Mouse (Mus musculus): ENCODE results near the gene Plagl2.

The Plagl2 gene

GRCm38 (mm10) chr2:153239021-153239859, 2.0 kb downstream of the Plagl2 start:
- no peak for DNase-seq (ENCODE audit: low spot score in 2 of 2)

- no peak for DNase-seq (ENCODE audit: low spot score in 2 of 2)
Observed at GRCm38 (mm10) chr2:153238406-153238805, 2.8 kb downstream of the Plagl2 start.

GRCm38 (mm10) chr2:153237891-153238290, 3.3 kb downstream of the Plagl2 start:
- DNase-seq (ENCODE audit: low spot score in 2 of 2), result no peak

- no peak for DNase-seq (ENCODE audit: low spot score in 2 of 2)
Observed at GRCm38 (mm10) chr2:153237193-153237592, 4.0 kb downstream of the Plagl2 start.

GRCm38 (mm10) chr2:153228523-153228922, 12.7 kb downstream of the Plagl2 start:
- DNase-seq (ENCODE audit: low spot score in 2 of 2), result peak in 1 of 2 experiments; percentile 18

GRCm38 (mm10) chr2:153227959-153228358, 13.3 kb downstream of the Plagl2 start:
- no peak for DNase-seq (ENCODE audit: low spot score in 2 of 2)

DNA sequence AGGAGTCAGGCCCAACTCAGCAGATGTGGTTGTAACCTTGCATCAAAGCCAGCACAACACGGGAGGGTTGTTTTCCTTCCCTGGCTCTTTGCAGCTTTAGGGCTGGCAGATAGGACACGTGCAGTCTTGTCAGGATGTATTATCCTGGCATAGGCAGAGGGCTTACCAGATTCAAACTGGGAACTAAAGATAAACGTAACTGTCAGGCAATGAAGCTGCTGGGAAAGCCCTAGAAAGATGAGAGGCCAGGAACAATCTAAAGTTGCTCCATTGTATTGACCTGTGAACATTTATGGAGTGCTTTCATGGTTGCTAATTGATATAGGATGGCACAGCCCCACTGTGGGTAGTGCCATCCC, 15.7 kb downstream of the Plagl2 start:
- no peak for DNase-seq (ENCODE audit: low spot score in 2 of 2)

- DNase-seq (ENCODE audit: low spot score in 2 of 2), result peak; percentile 14 to 40
Observed at GRCm38 (mm10) chr2:153224946-153225594, 16.2 kb downstream of the Plagl2 start, which contains the start of gene Tspyl3. TSS of gene Tspyl3 (minus strand) at chr2:153225441.

- DNase-seq (ENCODE audit: low spot score in 2 of 2), result no peak
Observed at GRCm38 (mm10) chr2:153222566-153222965, 18.7 kb downstream of the Plagl2 start.

DNA sequence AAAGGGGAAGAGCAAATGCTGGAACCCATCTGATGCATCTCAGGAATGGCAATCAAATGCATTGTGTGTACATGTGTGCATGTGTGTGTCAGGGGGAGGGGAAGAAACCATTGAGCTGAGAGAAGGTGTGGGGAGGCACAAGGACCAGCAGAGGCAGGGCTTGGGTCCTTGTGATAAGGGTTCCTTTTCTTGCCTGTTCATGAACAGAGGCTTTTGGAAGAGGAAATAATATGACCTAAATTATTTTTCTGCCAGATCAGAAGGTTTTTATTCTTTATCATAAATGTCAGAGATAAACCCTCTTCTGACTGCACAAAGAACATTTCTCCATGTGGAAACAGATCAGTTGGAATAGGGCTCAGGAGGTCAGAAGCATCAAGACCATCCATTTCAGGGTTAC, 19.1 kb downstream of the Plagl2 start:
- DNase-seq (ENCODE audit: low spot score in 2 of 2), result no peak

DNA sequence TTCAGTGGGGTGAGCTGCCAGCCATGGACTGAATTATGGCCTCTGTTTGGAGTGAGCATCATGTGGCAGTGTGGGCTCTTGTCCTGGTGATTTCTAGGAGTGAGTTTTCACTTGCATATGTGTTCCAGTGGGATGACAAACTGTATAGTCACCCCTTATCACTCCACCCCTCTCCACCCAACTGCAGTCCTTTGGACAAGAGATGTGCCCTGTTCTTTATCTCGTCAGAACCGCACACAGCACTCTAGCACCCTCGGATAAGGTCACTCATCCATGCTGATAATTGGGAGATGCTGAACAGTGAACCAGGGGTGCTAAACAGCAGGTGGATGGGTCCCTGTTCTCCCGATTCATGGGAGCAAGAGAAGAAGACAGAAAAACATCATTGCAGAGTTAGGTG, 19.6 kb downstream of the Plagl2 start:
- no peak for DNase-seq (ENCODE audit: low spot score in 2 of 2)

GRCm38 (mm10) chr2:153218516-153218915, 22.7 kb downstream of the Plagl2 start:
- DNase-seq (ENCODE audit: low spot score in 2 of 2), result no peak

- no peak for DNase-seq (ENCODE audit: low spot score in 2 of 2)
Observed at GRCm38 (mm10) chr2:153217826-153218340, 23.3 kb downstream of the Plagl2 start.

- no peak for DNase-seq (ENCODE audit: low spot score in 2 of 2)
Observed at GRCm38 (mm10) chr2:153215421-153215820, 25.8 kb downstream of the Plagl2 start.

GRCm38 (mm10) chr2:153214771-153215259, 26.4 kb downstream of the Plagl2 start:
- peak in 1 of 2 experiments; percentile 21 for DNase-seq (ENCODE audit: low spot score in 2 of 2)

DNA sequence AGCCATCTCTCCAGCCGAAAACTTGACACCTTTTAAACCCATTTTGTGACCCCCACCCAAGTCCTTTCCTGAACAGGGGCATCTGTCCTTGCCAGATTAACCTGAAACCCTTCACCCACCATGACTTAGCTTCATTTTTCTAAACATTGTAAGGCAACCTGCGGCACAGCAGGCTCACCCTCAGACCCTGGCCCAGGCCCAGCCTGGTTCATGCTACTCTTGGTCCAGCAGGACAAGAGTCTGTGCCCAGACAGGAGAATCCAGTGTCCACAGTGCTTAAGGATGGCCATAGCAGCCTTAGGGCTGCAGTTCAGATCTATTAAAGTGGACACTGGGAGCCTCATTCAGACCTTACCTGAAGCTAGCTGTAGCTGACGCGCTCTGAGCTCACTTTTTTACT, 27.9 kb downstream of the Plagl2 start:
- DNase-seq (ENCODE audit: low spot score in 2 of 2), result no peak

DNA sequence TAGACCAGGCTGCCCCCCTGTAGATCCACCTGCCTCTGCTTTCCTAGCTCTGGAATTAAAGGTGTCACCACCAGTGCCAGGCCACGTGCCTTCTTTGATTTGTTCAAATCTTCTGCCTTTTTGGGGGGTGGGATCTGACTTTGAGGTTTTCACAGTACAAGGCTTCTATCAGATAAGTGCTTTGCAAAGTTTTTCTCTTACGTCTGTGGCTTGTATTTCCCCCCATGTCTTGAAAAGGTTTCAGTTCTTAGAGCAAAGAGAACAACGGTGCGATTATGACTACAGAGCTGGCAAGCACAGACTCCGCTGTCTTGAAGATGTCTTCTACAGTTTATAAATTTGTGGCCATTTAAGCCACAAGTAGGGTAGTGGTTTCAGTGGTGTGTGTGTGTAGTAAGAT, 29.8 kb downstream of the Plagl2 start:
- no peak for DNase-seq (ENCODE audit: low spot score in 2 of 2)

DNA sequence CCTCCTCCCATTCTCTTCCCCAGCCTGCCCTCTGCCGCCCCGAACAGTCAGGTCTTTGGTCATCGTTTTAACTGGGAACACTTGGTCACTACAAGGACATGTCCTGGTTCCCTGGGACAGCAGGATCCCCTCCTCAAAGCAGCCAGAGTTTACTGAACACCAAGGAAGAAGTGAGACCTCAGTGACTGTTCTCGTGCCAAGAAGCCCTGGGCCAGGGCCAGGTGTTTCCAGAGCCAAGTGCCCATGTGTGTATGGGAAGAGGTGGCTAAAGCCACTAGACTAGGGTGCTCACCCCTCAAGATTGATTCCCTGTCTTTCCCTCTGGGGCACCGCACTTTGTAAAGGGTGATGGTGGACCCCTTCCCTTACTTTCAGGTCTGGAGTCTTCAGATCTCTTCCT, 31.9 kb downstream of the Plagl2 start:
- DNase-seq (ENCODE audit: low spot score in 2 of 2), result no peak

DNA sequence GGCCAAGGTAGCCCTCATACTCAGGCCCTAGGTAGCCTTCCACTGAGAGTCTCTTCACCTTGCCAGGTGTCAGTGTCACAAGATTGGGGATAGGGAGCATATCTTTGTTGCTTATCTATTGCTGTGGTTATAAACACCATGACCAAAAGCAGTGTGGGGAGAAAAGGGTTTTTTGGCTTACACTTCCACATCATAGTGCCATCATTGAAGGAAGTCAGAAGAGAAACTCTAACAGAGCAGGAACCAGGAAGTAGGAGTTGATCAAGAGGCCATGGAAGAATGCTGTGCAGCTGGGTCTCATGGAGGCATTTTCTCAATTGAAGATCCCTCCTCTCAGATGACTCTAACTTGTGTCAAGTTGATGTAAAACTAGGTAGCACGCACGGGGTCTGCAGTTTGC, 33.1 kb downstream of the Plagl2 start:
- no peak for DNase-seq (ENCODE audit: low spot score in 2 of 2)

GRCm38 (mm10) chr2:153202766-153203165, 38.5 kb downstream of the Plagl2 start:
- no peak for DNase-seq (ENCODE audit: low spot score in 2 of 2)

GRCm38 (mm10) chr2:153199114-153199513, 42.1 kb downstream of the Plagl2 start:
- peak in 1 of 2 experiments; percentile 26 for DNase-seq (ENCODE audit: low spot score in 2 of 2)

GRCm38 (mm10) chr2:153198485-153198884, 42.7 kb downstream of the Plagl2 start:
- DNase-seq (ENCODE audit: low spot score in 2 of 2), result peak in 1 of 2 experiments; percentile 26

DNA sequence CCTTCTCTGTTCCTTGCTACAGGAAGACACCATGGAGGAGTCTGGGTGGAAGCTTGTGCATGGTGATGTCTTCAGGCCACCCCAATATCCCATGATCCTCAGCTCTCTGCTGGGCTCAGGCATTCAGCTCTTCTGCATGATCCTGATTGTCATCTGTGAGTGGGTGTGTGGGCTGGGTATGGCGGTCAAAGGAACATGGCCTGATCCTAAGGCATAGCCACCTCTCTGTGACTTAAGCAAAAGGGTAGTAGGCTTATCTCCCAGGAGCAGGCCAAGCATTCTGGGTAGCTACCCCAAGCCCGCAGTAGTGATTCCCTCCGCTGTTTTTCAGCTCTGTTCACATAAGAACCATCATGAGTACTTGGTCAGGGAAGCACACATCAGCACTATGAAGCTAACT, 47.0 kb downstream of the Plagl2 start:
- no peak for DNase-seq (ENCODE audit: low spot score in 2 of 2)
